Mouse (Mus musculus): ENCODE results near the gene Sspn. TPM values are rescaled to one million over a fixed set of nuclear protein-coding genes. Genes with fewer than 3 reads are reported as not detected.

Sspn gene
- 17.7 and 19.1 TPM in 2 replicates for polyA plus RNA-seq (2014; fragmentation: Nextera tagmentation; extraction: Ambion mirVana)

- WGBS: 63% methylated on average over 3 of the region's 3 CpGs
- DNase-seq (ENCODE audit: low spot score) (no peak), ATAC-seq (ENCODE audit: low read depth) (no peak)
- H3K27ac ChIP-seq (replicated peaks; ENCODE audit: low read depth, low read length): no peak within 1 kb of the TSS
- H3K9ac ChIP-seq (ENCODE audit: low read depth, low read length): no peak within 1 kb of the TSS
- H3K4me3 ChIP-seq (ENCODE audit: low read depth, low read length): no peak within 1 kb of the TSS
- H3K9me3 ChIP-seq (ENCODE audit: control insufficient read depth, low read length): no peaks in the 10 kb centered on the region
- H3K36me3 ChIP-seq (ENCODE audit: control insufficient read depth, insufficient read depth, low read length): no peaks in the 10 kb centered on the region
- peaks cover 10% of the 10 kb centered on the region; the same call in 1 of the 2 replicates for H3K4me1 ChIP-seq (ENCODE audit: control insufficient read depth, insufficient read depth, low read length)
- no peaks in the 10 kb centered on the region for H3K27me3 ChIP-seq (replicated peaks; ENCODE audit: control insufficient read depth, insufficient read depth, low read length)
- no peak within 1 kb of the TSS for H3K4me2 ChIP-seq (ENCODE audit: low read depth, low read length)
Measured at GRCm38 (mm10) chr6:145931341-145931740, at the start of gene Sspn. Gene Sspn (plus strand): TSS chr6:145931641.

- ATAC-seq (ENCODE audit: low read depth): no peak
- Histone ChIP-seq H3K4me1 (ENCODE audit: control insufficient read depth, insufficient read depth, low read length) (no peaks in the 10 kb centered on the region), H3K4me3 (ENCODE audit: low read depth, low read length) (no peak overlapping the region), H3K9ac (ENCODE audit: low read depth, low read length) (no peak overlapping the region), H3K27me3 (replicated peaks; ENCODE audit: control insufficient read depth, insufficient read depth, low read length) (no peaks in the 10 kb centered on the region), H3K4me2 (ENCODE audit: low read depth, low read length) (no peak overlapping the region), H3K27ac (replicated peaks; ENCODE audit: low read depth, low read length) (no peak overlapping the region), H3K36me3 (ENCODE audit: control insufficient read depth, insufficient read depth, low read length) (no peaks in the 10 kb centered on the region), H3K9me3 (ENCODE audit: control insufficient read depth, low read length) (no peaks in the 10 kb centered on the region)
- 85% methylated on average over 1 of the region's 1 CpGs for WGBS
- no peak for DNase-seq (ENCODE audit: low spot score)
Measured at GRCm38 (mm10) chr6:145883010-145883409, 48.4 kb upstream of the Sspn start.

- DNase-seq (ENCODE audit: low spot score) (no peak), ATAC-seq (ENCODE audit: low read depth) (no peak)
- H3K4me2 ChIP-seq (ENCODE audit: low read depth, low read length): no peak overlapping the region
- H3K36me3 ChIP-seq (ENCODE audit: control insufficient read depth, insufficient read depth, low read length): no peaks in the 10 kb centered on the region
- H3K4me1 ChIP-seq (ENCODE audit: control insufficient read depth, insufficient read depth, low read length): no peaks in the 10 kb centered on the region
- H3K9me3 ChIP-seq (ENCODE audit: control insufficient read depth, low read length): no peaks in the 10 kb centered on the region
- no peak overlapping the region for H3K4me3 ChIP-seq (ENCODE audit: low read depth, low read length)
- H3K27ac ChIP-seq (replicated peaks; ENCODE audit: low read depth, low read length): no peak overlapping the region
- WGBS: 86% methylated on average over 4 of the region's 4 CpGs
- no peak overlapping the region for H3K9ac ChIP-seq (ENCODE audit: low read depth, low read length)
- H3K27me3 ChIP-seq (replicated peaks; ENCODE audit: control insufficient read depth, insufficient read depth, low read length): no peaks in the 10 kb centered on the region
Measured at GRCm38 (mm10) chr6:145883668-145884067, 47.8 kb upstream of the Sspn start.

- Histone ChIP-seq H3K27ac (replicated peaks; ENCODE audit: low read depth, low read length) (no peak overlapping the region), H3K36me3 (ENCODE audit: control insufficient read depth, insufficient read depth, low read length) (no peaks in the 10 kb centered on the region), H3K4me3 (ENCODE audit: low read depth, low read length) (no peak overlapping the region), H3K9ac (ENCODE audit: low read depth, low read length) (no peak overlapping the region), H3K27me3 (replicated peaks; ENCODE audit: control insufficient read depth, insufficient read depth, low read length) (no peaks in the 10 kb centered on the region), H3K4me2 (ENCODE audit: low read depth, low read length) (no peak overlapping the region), H3K9me3 (ENCODE audit: control insufficient read depth, low read length) (no peaks in the 10 kb centered on the region), H3K4me1 (ENCODE audit: control insufficient read depth, insufficient read depth, low read length) (no peaks in the 10 kb centered on the region)
- DNase-seq (ENCODE audit: low spot score) (no peak), ATAC-seq (ENCODE audit: low read depth) (no peak)
- WGBS: 83% methylated on average over 4 of the region's 4 CpGs
Measured at GRCm38 (mm10) chr6:145885069-145885468, 46.4 kb upstream of the Sspn start.

- no peak overlapping the region for H3K9ac ChIP-seq (ENCODE audit: low read depth, low read length)
- no peaks in the 10 kb centered on the region for H3K4me1 ChIP-seq (ENCODE audit: control insufficient read depth, insufficient read depth, low read length)
- H3K27me3 ChIP-seq (replicated peaks; ENCODE audit: control insufficient read depth, insufficient read depth, low read length): no peaks in the 10 kb centered on the region
- DNase-seq (ENCODE audit: low spot score) (no peak), ATAC-seq (ENCODE audit: low read depth) (0 out of 2 replicates have a peak, but pooled peaks have one; percentile 22)
- no peaks in the 10 kb centered on the region for H3K36me3 ChIP-seq (ENCODE audit: control insufficient read depth, insufficient read depth, low read length)
- WGBS: 62% methylated on average over 8 of the region's 8 CpGs
- no peaks in the 10 kb centered on the region for H3K9me3 ChIP-seq (ENCODE audit: control insufficient read depth, low read length)
- H3K27ac ChIP-seq (replicated peaks; ENCODE audit: low read depth, low read length): no peak overlapping the region
- no peak overlapping the region for H3K4me2 ChIP-seq (ENCODE audit: low read depth, low read length)
- H3K4me3 ChIP-seq (ENCODE audit: low read depth, low read length): no peak overlapping the region
Measured at GRCm38 (mm10) chr6:145886277-145886676, 45.2 kb upstream of the Sspn start.

GRCm38 (mm10) chr6:145887719-145888118, 43.7 kb upstream of the Sspn start:
- Histone ChIP-seq H3K4me1 (ENCODE audit: control insufficient read depth, insufficient read depth, low read length) (no peaks in the 10 kb centered on the region), H3K36me3 (ENCODE audit: control insufficient read depth, insufficient read depth, low read length) (no peaks in the 10 kb centered on the region), H3K4me3 (ENCODE audit: low read depth, low read length) (no peak overlapping the region), H3K4me2 (ENCODE audit: low read depth, low read length) (no peak overlapping the region), H3K27me3 (replicated peaks; ENCODE audit: control insufficient read depth, insufficient read depth, low read length) (no peaks in the 10 kb centered on the region), H3K27ac (replicated peaks; ENCODE audit: low read depth, low read length) (no peak overlapping the region), H3K9ac (ENCODE audit: low read depth, low read length) (no peak overlapping the region), H3K9me3 (ENCODE audit: control insufficient read depth, low read length) (no peaks in the 10 kb centered on the region)
- DNase-seq (ENCODE audit: low spot score) (no peak), ATAC-seq (ENCODE audit: low read depth) (no peak)
- WGBS: 81% methylated on average over 6 of the region's 6 CpGs

- no peak for DNase-seq (ENCODE audit: low spot score)
- 60% methylated on average over 11 of the region's 11 CpGs for WGBS
- H3K27me3 ChIP-seq (replicated peaks; ENCODE audit: control insufficient read depth, insufficient read depth, low read length): no peaks in the 10 kb centered on the region
Measured at GRCm38 (mm10) chr6:145891951-145892350, 39.5 kb upstream of the Sspn start.

GRCm38 (mm10) chr6:145892381-145893265, 38.8 kb upstream of the Sspn start:
- Histone ChIP-seq H3K36me3 (ENCODE audit: control insufficient read depth, insufficient read depth, low read length) (no peaks in the 10 kb centered on the region), H3K9ac (ENCODE audit: low read depth, low read length) (no peak overlapping the region), H3K4me3 (ENCODE audit: low read depth, low read length) (no peak overlapping the region), H3K4me1 (ENCODE audit: control insufficient read depth, insufficient read depth, low read length) (no peaks in the 10 kb centered on the region), H3K9me3 (ENCODE audit: control insufficient read depth, low read length) (no peaks in the 10 kb centered on the region), H3K4me2 (ENCODE audit: low read depth, low read length) (no peak overlapping the region), H3K27me3 (replicated peaks; ENCODE audit: control insufficient read depth, insufficient read depth, low read length) (no peaks in the 10 kb centered on the region), H3K27ac (replicated peaks; ENCODE audit: low read depth, low read length) (no peak overlapping the region)
- WGBS: 93% methylated on average over 20 of the region's 20 CpGs
- ATAC-seq (ENCODE audit: low read depth) (no peak), DNase-seq (ENCODE audit: low spot score) (no peak)

More at GRCm38 (mm10) chr6:145891951-145892350, 39.5 kb upstream of the Sspn start:
- no peak overlapping the region for H3K27ac ChIP-seq (replicated peaks; ENCODE audit: low read depth, low read length)
- no peaks in the 10 kb centered on the region for H3K9me3 ChIP-seq (ENCODE audit: control insufficient read depth, low read length)
- no peaks in the 10 kb centered on the region for H3K4me1 ChIP-seq (ENCODE audit: control insufficient read depth, insufficient read depth, low read length)
- H3K4me2 ChIP-seq (ENCODE audit: low read depth, low read length): no peak overlapping the region
- H3K9ac ChIP-seq (ENCODE audit: low read depth, low read length): no peak overlapping the region
- ATAC-seq (ENCODE audit: low read depth): no peak
- H3K36me3 ChIP-seq (ENCODE audit: control insufficient read depth, insufficient read depth, low read length): no peaks in the 10 kb centered on the region
- no peak overlapping the region for H3K4me3 ChIP-seq (ENCODE audit: low read depth, low read length)
